Mouse (Mus musculus): Measurements from ENCODE around the gene Zfp664.

GRCm38 (mm10) chr5:124922356-124923352 lies 60.2 kb downstream of the Zfp664 start:
- TF ChIP-seq POLR2A (IDR thresholded peaks at IDR 0.05; ENCODE audit: extremely low read depth, insufficient read depth, low read length) = no peak
- no peak for TF ChIP-seq CTCF (IDR thresholded peaks at IDR 0.05; ENCODE audit: low read depth, low read length)

Measured in liver, adult 2 months (tissue).